Mouse (Mus musculus) lung, adult 2 months (tissue): ENCODE measurements around the gene Kif6.

ENCODE experiments used
- CTCF ChIP-seq: fragments of 200-500 bp; IDR thresholded peaks from 2 replicates; pipeline ENCODE4 v1.5.1; 2011; ENCODE audit warnings: mild to moderate bottlenecking, low read length, control low read depth; ENCODE audit not compliant: insufficient read depth
- POLR2A ChIP-seq: fragments of 200-500 bp; IDR thresholded peaks from 2 replicates; pipeline ENCODE4 v1.6.1; 2011; ENCODE audit warnings: low read depth, mild to moderate bottlenecking, control low read depth, low read length, borderline replicate concordance; ENCODE audit errors: extremely low read depth

- TF ChIP-seq POLR2A: no peak
- no peak for TF ChIP-seq CTCF
These were observed 121.4 kb downstream of the Kif6 start for GRCm38 (mm10) chr17:49736364-49736763.
